Mouse (Mus musculus): ENCODE measurements around the gene Olfr1294. TPM values are rescaled to one million over a fixed set of nuclear protein-coding genes. Genes with fewer than 3 reads are reported as not detected.

The Olfr1294 gene
- polyA plus RNA-seq (2021; fragmentation: Nextera tagmentation), result not detected in 2 replicates
- long read RNA-seq, experiment 1, result 0 reads
- long read RNA-seq, experiment 2, result 0 reads

DNA sequence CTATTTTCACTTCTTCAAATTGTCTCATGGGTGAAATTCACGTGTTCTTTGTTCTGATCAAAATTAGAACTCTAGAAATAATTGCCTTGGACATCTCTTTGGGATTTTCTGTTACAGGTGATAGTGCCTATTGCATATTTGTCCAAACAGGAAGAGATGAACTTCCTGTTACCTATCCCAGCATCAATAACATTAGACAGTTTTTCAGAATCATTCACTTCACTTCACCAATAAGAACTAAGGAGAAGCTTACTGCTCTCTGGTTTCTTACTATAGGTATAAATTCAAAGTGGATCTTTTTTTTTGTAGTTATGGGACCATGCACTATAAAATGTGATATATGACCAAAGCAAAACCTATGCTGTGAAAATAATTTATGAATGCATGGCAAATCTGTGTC is at the start of gene Olfr1294:
Gene Olfr1294, minus strand, starts transcription at position 101 of the 400 bp plus-strand sequence.

DNA sequence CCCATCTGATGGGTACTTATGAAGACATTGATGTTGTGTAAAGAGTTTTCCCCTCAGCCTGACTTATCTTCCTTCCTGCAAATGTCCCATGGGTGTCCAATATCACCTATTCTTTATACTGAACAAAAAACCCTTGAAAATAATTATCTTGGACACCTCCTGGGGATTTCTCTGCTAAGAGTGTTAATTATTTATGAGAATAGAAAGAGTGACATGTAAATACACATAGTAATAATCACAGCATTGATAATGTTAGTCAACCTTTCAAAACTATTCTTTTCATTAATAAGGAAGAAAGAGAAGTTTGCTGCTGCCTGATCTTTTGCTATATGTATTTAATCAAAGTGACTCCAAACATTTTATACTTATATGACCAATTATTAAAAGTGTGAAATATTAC is 29.5 kb upstream of the Olfr1294 start, which contains the start of gene Olfr1295:
Gene Olfr1295, minus strand, starts transcription at position 101 of the 400 bp plus-strand sequence.

DNA sequence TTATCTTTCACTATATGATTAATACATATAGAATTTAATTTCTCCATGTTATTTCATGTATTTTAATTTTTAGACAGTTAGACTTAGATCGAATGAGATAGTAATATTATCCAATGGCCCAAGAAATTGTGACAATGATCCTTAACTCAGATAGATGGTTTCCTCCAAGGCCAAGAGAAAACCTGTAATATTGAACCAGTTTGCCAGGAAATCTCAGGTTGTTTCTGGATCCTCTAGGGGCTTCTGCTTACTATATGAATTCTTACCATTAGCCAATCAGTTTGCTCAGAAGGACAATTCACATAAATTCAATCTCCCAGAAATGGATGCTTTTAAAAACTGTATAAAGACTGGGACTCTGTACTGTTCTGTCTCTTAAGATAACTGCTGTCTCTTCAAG is 15.2 kb downstream of the Olfr1294 start, which contains the start of gene Olfr1293-ps:
Gene Olfr1293-ps, plus strand, starts transcription at position 301 of the 400 bp plus-strand sequence.

DNA sequence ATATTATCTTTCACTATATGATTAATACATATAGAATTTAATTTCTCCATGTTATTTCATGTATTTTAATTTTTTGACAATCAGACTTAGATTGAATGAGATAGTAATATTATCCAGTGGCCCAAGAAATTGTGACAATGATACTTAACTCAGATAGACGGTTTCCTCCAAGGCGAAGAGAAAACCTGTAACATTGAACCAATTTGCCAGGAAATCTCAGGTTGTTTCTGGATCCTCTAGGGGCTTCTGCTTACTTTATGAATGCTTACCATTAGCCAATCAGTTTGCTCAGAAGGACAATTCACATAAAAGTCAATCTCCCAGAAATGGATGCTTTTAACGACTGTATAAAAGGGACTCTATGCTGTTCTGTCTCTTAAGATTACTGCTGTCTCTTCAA is 43.2 kb downstream of the Olfr1294 start, which contains the start of gene Olfr1291-ps1:
Gene Olfr1291-ps1, plus strand, starts transcription at position 301 of the 400 bp plus-strand sequence.

DNA sequence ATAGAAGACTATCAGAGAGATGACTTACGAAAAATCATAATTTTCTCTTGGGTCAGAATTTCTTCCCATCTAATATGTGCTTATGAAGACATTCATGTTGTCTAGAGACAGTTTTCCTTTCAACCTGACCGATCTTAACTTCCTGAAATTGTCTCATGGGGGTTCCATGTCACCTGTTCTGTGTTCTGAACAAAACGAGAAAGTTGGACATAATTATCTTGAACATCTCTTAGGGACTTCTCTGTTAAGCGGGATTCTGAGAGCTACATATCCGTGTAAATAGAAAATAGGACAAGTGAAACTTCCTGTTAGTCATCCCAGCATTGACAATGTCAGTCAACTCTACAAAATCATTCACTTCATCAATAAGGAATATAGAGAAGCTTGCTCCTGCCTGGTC is 46.4 kb downstream of the Olfr1294 start, which contains the start of gene Olfr1290:
Gene Olfr1290, minus strand, starts transcription at position 101 of the 400 bp plus-strand sequence.

Other genes starting within 250 kb of the Olfr1294 start
- gene Olfr1279, start 239.7 kb downstream of the Olfr1294 start, polyA plus RNA-seq (2021; fragmentation: Nextera tagmentation), result not detected in 2 replicates
- not detected in 2 replicates for gene Olfr1280, start 226.3 kb downstream of the Olfr1294 start, polyA plus RNA-seq (2021; fragmentation: Nextera tagmentation)
- not detected in 2 replicates for gene Olfr1281, start 213.8 kb downstream of the Olfr1294 start, polyA plus RNA-seq (2021; fragmentation: Nextera tagmentation)
- gene Olfr1282, start 204.2 kb downstream of the Olfr1294 start, polyA plus RNA-seq (2021; fragmentation: Nextera tagmentation), result not detected in 2 replicates
- gene Olfr1283, start 173.5 kb downstream of the Olfr1294 start, polyA plus RNA-seq (2021; fragmentation: Nextera tagmentation), result not detected in 2 replicates
- gene Olfr1284, start 164.8 kb downstream of the Olfr1294 start, polyA plus RNA-seq (2021; fragmentation: Nextera tagmentation), result not detected in 2 replicates
- not detected in 2 replicates for gene Olfr1286, start 117.2 kb downstream of the Olfr1294 start, polyA plus RNA-seq (2021; fragmentation: Nextera tagmentation)
- not detected in 2 replicates for gene Olfr1287, start 91.1 kb downstream of the Olfr1294 start, polyA plus RNA-seq (2021; fragmentation: Nextera tagmentation)
- gene Olfr1288, start 66.2 kb downstream of the Olfr1294 start, polyA plus RNA-seq (2021; fragmentation: Nextera tagmentation), result not detected in 2 replicates
- not detected in 2 replicates for gene Olfr1289, start 59.5 kb downstream of the Olfr1294 start, polyA plus RNA-seq (2021; fragmentation: Nextera tagmentation)
- gene Olfr1290, start 46.5 kb downstream of the Olfr1294 start, polyA plus RNA-seq (2021; fragmentation: Nextera tagmentation), result not detected in 2 replicates
- not detected in 2 replicates for gene Olfr1291-ps1, start 43.1 kb downstream of the Olfr1294 start, polyA plus RNA-seq (2021; fragmentation: Nextera tagmentation)
- not detected in 2 replicates for gene Olfr1293-ps, start 15.1 kb downstream of the Olfr1294 start, polyA plus RNA-seq (2021; fragmentation: Nextera tagmentation)
- not detected in 2 replicates for gene Olfr1295, start 29.4 kb upstream of the Olfr1294 start, polyA plus RNA-seq (2021; fragmentation: Nextera tagmentation)
- gene Olfr1297, start 86.2 kb upstream of the Olfr1294 start, polyA plus RNA-seq (2021; fragmentation: Nextera tagmentation), result 0.01 TPM in 1 of 2 replicates, not detected in the other
- not detected in 2 replicates for gene Olfr1298, start 108.9 kb upstream of the Olfr1294 start, polyA plus RNA-seq (2021; fragmentation: Nextera tagmentation)
- not detected in 2 replicates for gene Olfr1299, start 121.1 kb upstream of the Olfr1294 start, polyA plus RNA-seq (2021; fragmentation: Nextera tagmentation)
- gene Olfr1301, start 210.7 kb upstream of the Olfr1294 start, polyA plus RNA-seq (2021; fragmentation: Nextera tagmentation), result not detected in 2 replicates
- gene Olfr1302, start 237.1 kb upstream of the Olfr1294 start, polyA plus RNA-seq (2021; fragmentation: Nextera tagmentation), result not detected in 2 replicates